Mouse (Mus musculus) C2C12 (cell line): ENCODE data around the gene Sec23b. TPM values are rescaled to one million over a fixed set of nuclear protein-coding genes. Genes with fewer than 3 reads are reported as not detected.
"Not testable (repeated sequence)": the region's sequence is repeated elsewhere in the genome, so short reads cannot be mapped to it uniquely, and the experiment has no call there.

Source experiments
- H3K27me3 ChIP-seq: one replicate; pipeline ENCODE4 v1.6.1; 2011; ENCODE audit not compliant: control insufficient read depth, insufficient read depth, insufficient read length
- H3K36me3 ChIP-seq: one replicate; pipeline ENCODE4 v1.6.1; 2011; ENCODE audit not compliant: control insufficient read depth, insufficient read depth
- H3K4me3 ChIP-seq: one replicate; pipeline ENCODE4 v1.5.1; 2011; ENCODE audit warnings: mild to moderate bottlenecking, control low read depth; ENCODE audit not compliant: poor library complexity, insufficient read depth, severe bottlenecking
- H3K79me2 ChIP-seq: one replicate; pipeline ENCODE4 v1.6.1; 2011; ENCODE audit not compliant: control insufficient read depth, insufficient read depth
- H3K79me3 ChIP-seq: one replicate; pipeline ENCODE4 v1.6.1; 2011; ENCODE audit warnings: low read depth, control low read depth
- H3ac ChIP-seq: one replicate; pipeline ENCODE3; 2011; ENCODE audit warnings: low read depth; ENCODE audit not compliant: control insufficient read depth, insufficient read length
- CEBPB ChIP-seq: IDR thresholded peaks from one replicate; pipeline ENCODE4 v1.6.1; 2011; ENCODE audit warnings: low read depth, mild to moderate bottlenecking, control low read depth, moderate library complexity
- CTCF ChIP-seq: IDR thresholded peaks from one replicate; pipeline ENCODE4 v1.5.1; 2011; ENCODE audit not compliant: control insufficient read depth, insufficient read depth, insufficient read length
- FOSL1 ChIP-seq: IDR thresholded peaks from one replicate; pipeline ENCODE4 v1.8.0; 2011; ENCODE audit warnings: mild to moderate bottlenecking, low read length; ENCODE audit not compliant: poor library complexity, insufficient read depth, severe bottlenecking
- MAX ChIP-seq: IDR thresholded peaks from one replicate; pipeline ENCODE4 v1.6.1; 2011; ENCODE audit warnings: mild to moderate bottlenecking, control low read depth
- MYOD1 ChIP-seq: IDR thresholded peaks from one replicate; pipeline ENCODE4 v1.6.1; 2011; ENCODE audit warnings: low read depth; ENCODE audit not compliant: control insufficient read depth, insufficient read length
- MYOG ChIP-seq: IDR thresholded peaks from one replicate; pipeline ENCODE4 v1.6.1; 2011; ENCODE audit not compliant: control insufficient read depth, insufficient read length; ENCODE audit errors: extremely low read depth
- USF1 ChIP-seq: IDR thresholded peaks from one replicate; pipeline ENCODE4 v1.6.1; 2011; ENCODE audit warnings: low read depth, mild to moderate bottlenecking, control low read depth, moderate library complexity
- polyA plus RNA-seq: library from polyadenylated mRNA; unstranded; fragments of >200 nt; fragmentation: generic; extraction: Trizol; gene quantifications from one replicate; pipeline ENCODE4 v1.2.1, GENCODE M21; 2012; ENCODE audit warnings: missing spikeins

The Sec23b gene
- polyA plus RNA-seq, 1 experiment = 60.4 TPM

DNA sequence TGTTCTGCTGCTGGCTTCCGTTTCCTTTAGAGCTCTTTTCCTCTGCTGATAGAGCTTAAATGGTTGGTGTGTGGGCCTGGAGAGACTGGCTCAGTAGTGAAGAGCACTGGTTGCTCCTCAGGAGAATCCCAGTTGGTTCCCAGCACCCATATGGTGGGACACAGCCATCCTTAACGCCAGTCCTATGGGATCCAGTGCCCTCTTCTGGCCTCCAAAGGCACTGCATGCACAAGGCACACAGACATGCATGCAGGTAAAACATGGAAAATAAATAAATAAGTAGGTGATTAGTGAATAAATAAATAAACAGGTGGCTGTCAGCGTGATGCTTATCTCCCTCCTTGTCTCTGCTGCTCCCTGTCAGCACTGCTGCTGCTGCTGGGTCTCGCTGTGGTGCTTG lies 32.7 kb downstream of the Sec23b start:
- peaks cover 67% of the 10 kb centered on the region for H3K36me3 ChIP-seq
- TF ChIP-seq CTCF (no peak), USF1 (no peak), MAX (no peak), CEBPB (no peak), MYOD1 (no peak), MYOG (no peak), FOSL1 (no peak)
- H3K79me2 ChIP-seq = no peaks in the 10 kb centered on the region
- no peak overlapping the region for H3ac ChIP-seq
- no peaks in the 10 kb centered on the region for H3K79me3 ChIP-seq
- H3K4me3 ChIP-seq = no peak overlapping the region
- H3K27me3 ChIP-seq = no peaks in the 10 kb centered on the region

- not testable (repeated sequence) for H3K27me3 ChIP-seq, H3ac ChIP-seq, H3K79me2 ChIP-seq, H3K79me3 ChIP-seq, H3K4me3 ChIP-seq
- peaks cover 31% of the 10 kb centered on the region for H3K36me3 ChIP-seq
- peak; percentile 15 for TF ChIP-seq USF1
Measured at GRCm38 (mm10) chr2:144593036-144593435, 37.0 kb downstream of the Sec23b start.

- H3K79me2 ChIP-seq = no peaks in the 10 kb centered on the region
- peak within 1 kb of the TSS; percentile 46 for H3K4me3 ChIP-seq
- H3K79me3 ChIP-seq = no peaks in the 10 kb centered on the region
- peaks cover 21% of the 10 kb centered on the region for H3K36me3 ChIP-seq
- TF ChIP-seq FOSL1 (no peak), USF1 (no peak), MAX (peak; percentile 42), MYOG (no peak), CTCF (no peak), CEBPB (no peak)
- peak within 1 kb of the TSS; percentile 80 for H3ac ChIP-seq
- no peaks in the 10 kb centered on the region for H3K27me3 ChIP-seq
Measured at GRCm38 (mm10) chr2:144593951-144594651, 38.1 kb downstream of the Sec23b start, which contains the start of gene Smim26. Smim26 (plus strand) TSS chr2:144594054.

DNA sequence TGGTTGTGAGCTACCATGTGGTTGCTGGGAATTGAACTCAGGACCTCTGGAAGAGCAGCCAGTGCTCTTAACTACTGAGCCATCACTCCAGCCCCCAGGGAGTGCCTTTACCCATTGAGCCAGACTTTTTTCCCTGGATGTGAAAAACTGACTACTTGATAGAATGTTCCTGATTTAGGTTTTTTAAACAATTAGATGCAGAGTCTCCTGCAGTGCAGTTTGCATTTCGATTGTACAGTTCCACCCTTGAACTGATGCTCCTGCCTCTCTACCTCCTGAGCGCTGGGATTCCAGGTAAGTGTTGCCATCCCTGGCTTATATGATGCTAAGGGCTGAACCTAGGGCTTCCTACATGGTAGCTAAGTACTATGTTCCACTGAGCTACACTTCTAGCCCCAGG lies 42.0 kb downstream of the Sec23b start:
- H3K79me2 ChIP-seq = no peaks in the 10 kb centered on the region
- H3K79me3 ChIP-seq = no peaks in the 10 kb centered on the region
- TF ChIP-seq FOSL1 = no peak
- H3K36me3 ChIP-seq = peaks cover 8% of the 10 kb centered on the region
- H3ac ChIP-seq = no peak overlapping the region
- H3K27me3 ChIP-seq = no peaks in the 10 kb centered on the region
- no peak overlapping the region for H3K4me3 ChIP-seq

DNA sequence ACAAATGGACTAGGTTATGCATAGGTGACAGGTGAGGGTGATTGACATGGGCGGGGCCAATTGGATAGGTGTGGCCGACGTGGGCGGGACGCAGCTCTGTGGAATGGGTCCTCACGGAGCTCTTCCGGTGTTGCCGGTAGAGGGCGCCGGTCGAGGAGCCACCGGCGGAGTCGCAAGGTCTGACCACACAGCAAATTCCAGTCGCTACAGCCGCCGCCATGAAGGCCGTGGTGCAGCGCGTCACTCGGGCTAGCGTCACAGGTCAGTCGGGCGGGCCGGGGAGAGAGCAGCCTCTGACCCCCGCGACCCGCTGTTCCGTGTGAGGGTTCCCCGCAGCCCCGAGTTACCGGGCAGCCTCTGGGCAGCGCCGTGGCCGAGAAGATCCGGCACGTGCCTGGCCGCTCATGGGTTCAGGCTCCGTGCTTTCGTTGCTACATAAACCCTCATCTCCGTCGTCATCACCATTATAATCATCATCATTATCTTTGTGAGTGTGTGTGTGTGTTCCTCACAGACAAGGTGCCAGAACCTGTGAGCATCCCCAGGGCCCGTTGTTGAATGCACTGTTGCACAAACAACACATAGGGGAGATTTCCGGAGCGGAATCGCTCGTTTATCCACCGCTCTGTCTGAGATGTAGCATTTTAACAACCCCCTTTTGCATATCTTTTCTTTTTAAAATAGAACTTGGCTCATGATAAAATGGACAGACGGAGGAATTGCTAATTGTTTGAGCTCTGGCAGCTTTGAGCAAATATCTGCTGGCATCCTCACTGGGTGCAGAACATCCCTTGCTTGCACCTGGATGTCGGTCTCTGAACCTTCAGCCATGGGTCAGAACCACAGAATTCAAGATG lies 44.0 kb downstream of the Sec23b start, which contains the start of gene Dtd1:
TSS of gene Dtd1 (plus strand) at position 67 of the 857 bp plus-strand sequence.
- Histone ChIP-seq H3K79me3 (no peaks in the 10 kb centered on the region), H3K27me3 (no peaks in the 10 kb centered on the region), H3K36me3 (peaks cover 8% of the 10 kb centered on the region), H3K79me2 (no peaks in the 10 kb centered on the region), H3K4me3 (peak within 1 kb of the TSS; percentile 59), H3ac (peak within 1 kb of the TSS; percentile 59)
- no peak for TF ChIP-seq MYOG
- no peak for TF ChIP-seq MAX
- no peak for TF ChIP-seq USF1
- no peak for TF ChIP-seq MYOD1
- TF ChIP-seq FOSL1 = no peak
- TF ChIP-seq CTCF = peak; percentile 82

DNA sequence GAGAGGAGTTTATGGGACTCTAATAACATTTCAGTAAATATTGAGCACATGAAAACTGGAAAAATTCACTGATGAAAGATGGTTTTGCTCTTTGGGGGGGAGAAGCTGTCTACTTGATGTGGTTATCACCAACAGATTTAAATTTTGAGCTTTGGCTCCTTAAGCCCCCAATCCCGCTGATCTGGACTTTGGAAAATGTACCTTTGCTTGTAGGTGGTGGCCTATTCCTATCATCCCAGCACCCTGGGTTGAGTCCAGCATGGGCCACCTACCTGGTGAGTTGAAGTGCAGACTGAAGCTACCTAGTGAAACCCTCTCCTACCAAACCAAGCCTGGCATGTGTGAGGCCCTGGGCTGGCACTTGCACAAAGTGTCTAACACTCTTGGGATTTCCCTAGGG lies 45.5 kb downstream of the Sec23b start:
- no peak overlapping the region for H3ac ChIP-seq
- H3K79me3 ChIP-seq = no peaks in the 10 kb centered on the region
- no peaks in the 10 kb centered on the region for H3K79me2 ChIP-seq
- TF ChIP-seq MAX = no peak
- TF ChIP-seq USF1 = no peak
- no peak for TF ChIP-seq MYOD1
- no peak for TF ChIP-seq FOSL1
- no peak for TF ChIP-seq MYOG
- TF ChIP-seq CTCF = no peak
- TF ChIP-seq CEBPB = no peak
- H3K27me3 ChIP-seq = no peaks in the 10 kb centered on the region
- no peaks in the 10 kb centered on the region for H3K36me3 ChIP-seq
- no peak overlapping the region for H3K4me3 ChIP-seq
